Mouse (Mus musculus): ENCODE measurements around the gene Pak4. TPM values are rescaled to one million over a fixed set of nuclear protein-coding genes. Genes with fewer than 3 reads are reported as not detected.
A peak's percentile ranks its signal among the peaks of the same experiment; 100 is the strongest.

Gene Pak4
- 9.3 and 9.7 TPM in 2 replicates for total RNA-seq (2012; rRNA removed)
- polyA plus RNA-seq (2012; ENCODE audit: insufficient read depth in 1 of 2, insufficient read length in 2 of 2, low read depth in 1 of 2, low replicate concordance in 2 of 2, missing spikeins in 1 of 2): 10 to 100 TPM in 1 of 2 experiments, not detected in 1; 26.6 TPM

- Histone ChIP-seq H3K4me1 (ENCODE audit: control insufficient read depth in 1 of 2, insufficient read depth in 2 of 2, low read length in 2 of 2) (peaks cover 4 to 10% of the 10 kb centered on the region in 2 experiments), H3K27ac (ENCODE audit: control insufficient read depth, low read depth, low read length) (peak within 1 kb of the TSS; percentile 45; the same call in 1 of the 2 replicates), H3K79me2 (ENCODE audit: control insufficient read depth, insufficient read depth, low read length, poor library complexity) (peaks cover 17% of the 10 kb centered on the region), H3K4me3 (ENCODE audit: control insufficient read depth in 1 of 2, insufficient read depth in 1 of 2, low read depth in 2 of 2, low read length in 2 of 2) (peak within 1 kb of the TSS; percentile 73 to 81), H3K27me3 (ENCODE audit: control insufficient read depth in 1 of 2, insufficient read depth in 2 of 2, low read length in 2 of 2) (no peaks in the 10 kb centered on the region), H3K36me3 (ENCODE audit: control insufficient read depth in 1 of 2, insufficient read depth in 2 of 2, low read length in 2 of 2) (peaks cover 0 to 11% of the 10 kb centered on the region in 2 experiments; a peak in 2 of 4 replicates), H3K9ac (ENCODE audit: control insufficient read depth, low read depth, low read length, poor library complexity, severe bottlenecking) (peak within 1 kb of the TSS; percentile 94), H3K9me3 (replicated peaks; ENCODE audit: insufficient read depth, low read length) (no peaks in the 10 kb centered on the region)
- peak; percentile 98 for DNase-seq (ENCODE audit: low read depth, low spot score)
- TF ChIP-seq RCOR1 (IDR thresholded peaks at IDR 0.05; ENCODE audit: low read depth, low read length) (peak; percentile 78), ZC3H11A (IDR thresholded peaks at IDR 0.05; ENCODE audit: low read depth, low read length) (no peak), ELF1 (IDR thresholded peaks at IDR 0.05; ENCODE audit: low read depth, low read length) (peak; percentile 78), MAZ (IDR thresholded peaks at IDR 0.05; ENCODE audit: low read depth, low read length) (peak; percentile 73), CTCF (IDR thresholded peaks at IDR 0.05 in 2 of 3, conservative IDR thresholded peaks at IDR 0.05 in 1 of 3; ENCODE audit: control insufficient read depth in 1 of 3, insufficient read depth in 1 of 3, low read depth in 2 of 3, low read length in 3 of 3, poor library complexity in 1 of 3, severe bottlenecking in 1 of 3) (no peak), EP300 (IDR thresholded peaks at IDR 0.05; ENCODE audit: low read depth in 1 of 2, low read length in 2 of 2) (0 out of 4 replicates have a peak, but pooled peaks of 1 of the 2 experiments have one; percentile 28), MAFK (IDR thresholded peaks at IDR 0.05; ENCODE audit: borderline replicate concordance, low read depth, low read length) (no peak), MYB (IDR thresholded peaks at IDR 0.05; ENCODE audit: low read depth, low read length) (no peak), UBTF (IDR thresholded peaks at IDR 0.05; ENCODE audit: borderline replicate concordance, insufficient read depth, low read depth, low read length) (no peak), GATA1 (IDR thresholded peaks at IDR 0.05; ENCODE audit: low read depth, low read length) (no peak), RAD21 (IDR thresholded peaks at IDR 0.05; ENCODE audit: low read depth, low read length) (no peak), JUND (IDR thresholded peaks at IDR 0.05; ENCODE audit: low read depth, low read length) (no peak), ZKSCAN1 (IDR thresholded peaks at IDR 0.05; ENCODE audit: low read depth, low read length) (no peak), SMC3 (IDR thresholded peaks at IDR 0.05; ENCODE audit: low read depth, low read length) (no peak), USF2 (IDR thresholded peaks at IDR 0.05; ENCODE audit: borderline replicate concordance in 1 of 2, insufficient read depth in 1 of 2, low read depth in 1 of 2, low read length in 2 of 2) (no peak), E2F4 (IDR thresholded peaks at IDR 0.05; ENCODE audit: borderline replicate concordance, low read depth, low read length) (peak; percentile 30; the same call in 1 of the 2 replicates), HCFC1 (IDR thresholded peaks at IDR 0.05; ENCODE audit: low read depth, low read length) (peak; percentile 80), NRF1 (IDR thresholded peaks at IDR 0.05; ENCODE audit: insufficient read depth, low read depth, low read length, poor library complexity, severe bottlenecking) (peak; percentile 21; the same call in 1 of the 2 replicates), TCF12 (IDR thresholded peaks at IDR 0.05; ENCODE audit: low read depth, low read length) (peak; percentile 50; the same call in 1 of the 2 replicates), MXI1 (IDR thresholded peaks at IDR 0.05; ENCODE audit: low read depth, low read length) (peak; percentile 88), GABPA (IDR thresholded peaks at IDR 0.05; ENCODE audit: low read depth, low read length) (no peak), NELFE (IDR thresholded peaks at IDR 0.05; ENCODE audit: low read depth, low read length) (peak; percentile 80), TAL1 (IDR thresholded peaks at IDR 0.05; ENCODE audit: low read length) (no peak), POLR2AphosphoS2 (IDR thresholded peaks at IDR 0.05; ENCODE audit: low read length) (no peak), SIN3A (IDR thresholded peaks at IDR 0.05; ENCODE audit: low read length) (peak; percentile 95), ETS1 (IDR thresholded peaks at IDR 0.05; ENCODE audit: low read depth, low read length) (0 out of 2 replicates have a peak, but pooled peaks have one; percentile 24), ZMIZ1 (IDR thresholded peaks at IDR 0.05; ENCODE audit: low read depth, low read length) (peak; percentile 58; the same call in 1 of the 2 replicates), BHLHE40 (IDR thresholded peaks at IDR 0.05; ENCODE audit: borderline replicate concordance, low read depth, low read length) (no peak), KAT2A (conservative IDR thresholded peaks at IDR 0.05; ENCODE audit: low read depth, low read length) (no peak), CHD2 (IDR thresholded peaks at IDR 0.05; ENCODE audit: low read length) (no peak), USF1 (IDR thresholded peaks at IDR 0.05; ENCODE audit: low read depth, low read length) (no peak), CHD1 (IDR thresholded peaks at IDR 0.05; ENCODE audit: low read depth, low read length) (no peak), TBP (IDR thresholded peaks at IDR 0.05; ENCODE audit: low read depth, low read length) (0 out of 2 replicates have a peak, but pooled peaks have one; percentile 31), POLR2AphosphoS5 (IDR thresholded peaks at IDR 0.05; ENCODE audit: borderline replicate concordance, low read depth, low read length) (no peak)
Observed at GRCm38 (mm10) chr7:28597642-28598446, at the start of gene Pak4, which contains the start of gene Samd4b. Gene Pak4, minus strand, starts transcription at chr7:28598185. Gene Samd4b, minus strand, starts transcription at chr7:28598144.
